Mouse (Mus musculus) testis, adult 2 months (tissue): ENCODE results near the gene Gm14296. TPM values are rescaled to one million over a fixed set of nuclear protein-coding genes. Genes with fewer than 3 reads are reported as not detected.
"Not testable (repeated sequence)": the region's sequence is repeated elsewhere in the genome, so short reads cannot be mapped to it uniquely, and the experiment has no call there.

Experiments used
- H3K27ac ChIP-seq: fragments of 200-500 bp; 2 replicates; pipeline ENCODE4 v1.5.1; 2012; ENCODE audit warnings: low read depth, low read length; ENCODE audit not compliant: control insufficient read depth, insufficient read depth
- H3K27me3 ChIP-seq: fragments of 200-500 bp; 2 replicates; pipeline ENCODE4 v1.6.1; 2012; ENCODE audit warnings: mild to moderate bottlenecking, low read length, moderate library complexity; ENCODE audit not compliant: control insufficient read depth, insufficient read depth
- H3K36me3 ChIP-seq: fragments of 200-500 bp; 2 replicates; pipeline ENCODE4 v1.6.1; 2012; ENCODE audit warnings: mild to moderate bottlenecking, low read length; ENCODE audit not compliant: control insufficient read depth, insufficient read depth
- H3K4me1 ChIP-seq: fragments of 200-500 bp; 2 replicates; pipeline ENCODE4 v1.6.1; 2012; ENCODE audit warnings: low read length; ENCODE audit not compliant: control insufficient read depth, insufficient read depth
- H3K4me3 ChIP-seq: fragments of 200-500 bp; 2 replicates; pipeline ENCODE4 v1.5.1; 2012; ENCODE audit warnings: low read depth, mild to moderate bottlenecking, low read length, moderate library complexity, mixed read lengths; ENCODE audit not compliant: control insufficient read depth
- polyA plus RNA-seq: library from polyadenylated mRNA; depleted of rRNA; stranded (reverse); fragments of >200 nt; gene quantifications from 2 replicates; pipeline ENCODE4 v1.2.3, GENCODE M21; 2012; rRNA removed

Gene Gm14296
- 0.37 and 0.38 TPM in 2 replicates for polyA plus RNA-seq

- not testable (repeated sequence) for H3K27ac ChIP-seq, H3K36me3 ChIP-seq, H3K4me1 ChIP-seq, H3K4me3 ChIP-seq, H3K27me3 ChIP-seq
Observed at GRCm38 (mm10) chr2:176927709-176928108, at the start of gene Gm14296. Gene Gm14296, minus strand, starts transcription at chr2:176927809.

GRCm38 (mm10) chr2:176905464-176905863 lies 22.1 kb downstream of the Gm14296 start:
- H3K4me3 ChIP-seq, H3K27me3 ChIP-seq, H3K4me1 ChIP-seq, H3K36me3 ChIP-seq, H3K27ac ChIP-seq: not testable (repeated sequence)

Other genes with a start within 250 kb of the Gm14296 start
- 0.78 TPM in 2 replicates for gene Gm14305, start 219.5 kb downstream of the Gm14296 start, polyA plus RNA-seq
- gene Gm14295, start 129.2 kb downstream of the Gm14296 start, polyA plus RNA-seq: 3.2 and 4.2 TPM in 2 replicates
- not detected in 2 replicates for gene Gm14408, start 96.7 kb downstream of the Gm14296 start, polyA plus RNA-seq
- 2.9 and 3.7 TPM in 2 replicates for gene Gm14419, start 73.1 kb upstream of the Gm14296 start, polyA plus RNA-seq
- gene Gm14401, start 146.5 kb upstream of the Gm14296 start, polyA plus RNA-seq: not detected in 2 replicates